Mouse (Mus musculus): Measurements from ENCODE around the gene C1qtnf3.

DNA sequence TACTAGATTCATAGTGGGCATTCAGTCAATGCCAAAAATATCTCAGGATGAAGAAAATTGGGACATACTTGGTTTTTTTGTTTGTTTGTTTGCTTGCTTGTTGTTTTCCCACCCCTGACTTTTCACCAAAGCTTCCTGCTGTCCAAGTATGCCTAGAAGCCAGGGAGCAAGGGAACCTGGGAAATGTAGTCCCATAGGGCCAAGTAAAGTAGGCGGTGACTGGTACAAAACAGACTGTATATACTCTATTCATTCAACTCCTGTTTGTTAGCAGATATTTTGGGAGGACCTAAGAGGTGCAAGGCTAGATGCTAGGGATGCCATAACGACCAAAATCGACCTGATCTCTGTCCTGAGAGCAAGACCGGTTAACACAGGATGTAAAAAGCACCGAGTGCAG, 47.7 kb downstream of the C1qtnf3 start:
- TF ChIP-seq POLR2A (IDR thresholded peaks at IDR 0.05; ENCODE audit: borderline replicate concordance, extremely low read depth, low read depth, low read length): no peak
- TF ChIP-seq CTCF (IDR thresholded peaks at IDR 0.05; ENCODE audit: insufficient read depth, low read length): no peak

All from lung, adult 2 months (tissue).